Mouse (Mus musculus) limb, embryonic 12.5 days (tissue): ENCODE measurements around the gene Trim14. TPM values are rescaled to one million over a fixed set of nuclear protein-coding genes. Genes with fewer than 3 reads are reported as not detected.

Source experiments
- ATAC-seq: fragments of 200-750 bp; cut with Nextera tagmentation; 2 replicates; pipeline ENCODE4 v1.8.0; 2017; ENCODE audit warnings: low read depth, moderate TSS enrichment; ENCODE audit not compliant: insufficient number of reproducible peaks, insufficient read depth, low FRiP score, low TSS enrichment
- H3K27ac ChIP-seq: fragments of 300-500 bp; sonication (generic); 2 replicates; pipeline ENCODE4 v1.5.1; 2016; ENCODE audit warnings: mild to moderate bottlenecking, moderate library complexity
- H3K27me3 ChIP-seq: fragments of 300-500 bp; sonication (generic); 2 replicates; pipeline ENCODE4 v1.6.1; 2016; ENCODE audit warnings: mild to moderate bottlenecking, moderate library complexity
- H3K36me3 ChIP-seq: fragments of 300-500 bp; sonication (generic); 2 replicates; pipeline ENCODE4 v1.6.1; 2016; ENCODE audit warnings: mild to moderate bottlenecking, moderate library complexity
- H3K4me1 ChIP-seq: fragments of 300-500 bp; sonication (generic); replicated peaks from 2 replicates; pipeline ENCODE4 v1.6.1; 2016
- H3K4me2 ChIP-seq: fragments of 300-500 bp; sonication (generic); 2 replicates; pipeline ENCODE4 v1.6.1; 2016; ENCODE audit warnings: mild to moderate bottlenecking, moderate library complexity
- H3K4me3 ChIP-seq: fragments of 300-500 bp; sonication (generic); replicated peaks from 2 replicates; pipeline ENCODE4 v1.5.1; 2016; ENCODE audit warnings: mild to moderate bottlenecking
- H3K9ac ChIP-seq: fragments of 300-500 bp; sonication (generic); replicated peaks from 2 replicates; pipeline ENCODE4 v1.6.1; 2016; ENCODE audit warnings: mild to moderate bottlenecking, moderate library complexity
- H3K9me3 ChIP-seq: fragments of 300-500 bp; sonication (generic); 2 replicates; pipeline ENCODE4 v1.6.1; 2016; ENCODE audit warnings: mild to moderate bottlenecking, moderate library complexity
- WGBS: fragments of 180-500 bp; shearing (Covaris S2); methylation state at CpG from one replicate; pipeline ENCODE4 v1.1.7; 2016; 5-methylcytosine and 5-hydroxymethylcytosine counted together
- polyA plus RNA-seq: library from polyadenylated mRNA; unstranded; fragments of >200 nt; fragmentation: Nextera tagmentation; extraction: Ambion mirVana; gene quantifications from 2 replicates; pipeline ENCODE4 v1.2.1, GENCODE M21; 2016

Trim14 gene
- polyA plus RNA-seq, 1 experiment from 2014 or later: 0.43 TPM

DNA sequence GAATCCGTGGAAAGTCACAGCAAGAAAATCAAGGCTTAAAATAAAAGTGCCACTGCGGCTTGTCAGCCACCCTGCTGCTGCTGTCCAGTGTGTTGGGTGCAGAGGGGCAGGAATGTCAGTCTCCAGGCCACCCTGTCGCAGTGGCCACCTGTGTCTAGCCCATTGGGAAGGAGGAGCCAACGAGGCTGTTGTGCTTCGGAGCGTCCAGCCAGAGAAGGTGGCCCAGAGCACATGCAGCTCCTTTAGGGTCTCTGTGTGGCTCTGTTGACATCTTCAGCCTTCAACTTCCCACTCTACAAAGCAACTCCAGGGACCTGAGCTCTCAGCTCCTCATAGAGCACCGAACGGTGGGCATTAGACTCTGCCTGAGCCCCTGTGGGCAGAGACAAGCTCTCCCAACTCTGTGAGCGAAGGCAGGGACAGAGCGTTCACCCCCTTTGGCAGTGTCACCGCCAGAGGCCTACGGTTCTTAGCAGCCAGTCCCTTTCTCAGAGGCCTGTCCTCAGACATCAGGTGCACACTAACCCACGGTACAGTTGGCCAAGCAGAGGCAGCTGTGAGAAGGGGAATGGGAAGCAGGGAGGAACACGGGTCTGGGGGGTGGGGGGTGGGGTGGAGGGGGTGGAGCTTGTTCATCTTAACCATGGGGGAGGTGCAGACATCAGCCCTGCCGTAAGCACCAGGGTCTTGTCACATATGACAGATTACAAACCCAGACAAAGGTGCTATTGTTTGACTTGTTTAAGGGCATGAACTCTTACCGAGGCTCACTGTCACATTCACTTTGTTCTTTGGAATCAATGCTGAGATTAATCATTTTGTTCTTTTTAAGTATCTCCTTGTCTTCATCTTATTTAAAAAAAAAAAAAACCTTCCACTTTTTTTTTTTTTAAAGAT is 33.1 kb downstream of the Trim14 start:
- no peak for ATAC-seq
- Histone ChIP-seq H3K4me3 (no peak overlapping the region), H3K36me3 (peaks cover 58% of the 10 kb centered on the region), H3K27me3 (peaks cover 23% of the 10 kb centered on the region), H3K4me2 (no peak overlapping the region), H3K9me3 (no peaks in the 10 kb centered on the region), H3K27ac (no peak overlapping the region), H3K4me1 (peaks cover 7% of the 10 kb centered on the region; the same call in 1 of the 2 replicates), H3K9ac (no peak overlapping the region)
- WGBS: 79% methylated on average over 16 of the region's 16 CpGs

- H3K4me1 ChIP-seq: no peaks in the 10 kb centered on the region
- H3K9ac ChIP-seq: no peak overlapping the region
- ATAC-seq: no peak
- H3K27ac ChIP-seq: no peak overlapping the region
- H3K36me3 ChIP-seq: peaks cover 78% of the 10 kb centered on the region
- H3K4me3 ChIP-seq: no peak overlapping the region
- WGBS: 17% methylated on average over 4 of the region's 4 CpGs
- no peaks in the 10 kb centered on the region for H3K27me3 ChIP-seq
- no peaks in the 10 kb centered on the region for H3K9me3 ChIP-seq
- H3K4me2 ChIP-seq: no peak overlapping the region
These were observed 37.0 kb downstream of the Trim14 start for GRCm38 (mm10) chr4:46498976-46499375.

- no peak for ATAC-seq
- Histone ChIP-seq H3K9me3 (no peaks in the 10 kb centered on the region), H3K4me2 (no peak overlapping the region), H3K4me1 (no peaks in the 10 kb centered on the region), H3K27me3 (no peaks in the 10 kb centered on the region), H3K36me3 (peaks cover 79% of the 10 kb centered on the region), H3K4me3 (no peak overlapping the region), H3K27ac (no peak overlapping the region), H3K9ac (no peak overlapping the region)
- 75% methylated on average over 3 of the region's 3 CpGs for WGBS
These were observed 37.4 kb downstream of the Trim14 start for GRCm38 (mm10) chr4:46498511-46498910.

DNA sequence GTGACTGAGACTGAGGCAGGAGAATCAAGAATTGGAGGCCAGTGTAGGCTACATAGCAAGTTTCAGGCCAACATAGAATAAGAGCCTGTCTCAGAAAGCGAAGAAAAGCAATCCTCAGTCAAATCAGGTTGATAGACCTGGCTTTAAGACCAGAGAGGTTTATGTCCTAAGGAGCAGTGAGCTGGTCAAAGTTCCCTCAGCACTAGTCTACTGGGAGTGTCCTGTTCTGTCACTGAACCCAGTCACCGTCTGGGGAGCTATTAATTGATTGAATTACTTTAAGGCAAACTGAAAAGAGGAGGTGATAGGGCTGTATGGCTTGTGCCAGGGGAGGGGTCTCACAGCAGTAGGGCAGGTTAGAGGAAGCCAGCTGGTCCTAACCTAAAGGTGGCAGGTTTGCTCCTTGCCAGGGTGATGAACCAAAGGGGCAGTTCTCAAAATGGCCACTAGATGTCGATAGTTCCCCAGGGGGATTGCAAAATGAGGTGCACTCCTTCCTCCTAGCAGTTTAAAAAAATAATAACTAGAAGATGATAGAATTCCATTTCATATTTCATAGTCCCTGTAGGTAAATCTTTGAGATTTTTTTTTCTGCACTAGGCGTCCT is 38.6 kb downstream of the Trim14 start:
- WGBS: 46% methylated on average over 4 of the region's 4 CpGs

GRCm38 (mm10) chr4:46495543-46495942 is 40.4 kb downstream of the Trim14 start:
- H3K4me2 ChIP-seq: no peak overlapping the region
- no peak overlapping the region for H3K27ac ChIP-seq
- no peak for ATAC-seq
- WGBS: 82% methylated on average over 12 of the region's 12 CpGs
- H3K27me3 ChIP-seq: no peaks in the 10 kb centered on the region
- H3K36me3 ChIP-seq: peaks cover 66% of the 10 kb centered on the region
- no peak overlapping the region for H3K9ac ChIP-seq
- no peak overlapping the region for H3K4me3 ChIP-seq
- H3K4me1 ChIP-seq: 0 out of 2 replicates have a peak, but pooled peaks cover 6% of the 10 kb centered on the region
- H3K9me3 ChIP-seq: no peaks in the 10 kb centered on the region

More for the DNA sequence above, 38.6 kb downstream of the Trim14 start:
- H3K9ac ChIP-seq: no peak overlapping the region
- no peak overlapping the region for H3K4me2 ChIP-seq
- H3K27me3 ChIP-seq: no peaks in the 10 kb centered on the region
- 0 out of 2 replicates have a peak, but pooled peaks have one; percentile 24 for ATAC-seq
- no peak overlapping the region for H3K4me3 ChIP-seq
- no peak overlapping the region for H3K27ac ChIP-seq
- no peaks in the 10 kb centered on the region for H3K4me1 ChIP-seq
- H3K9me3 ChIP-seq: no peaks in the 10 kb centered on the region
- peaks cover 80% of the 10 kb centered on the region for H3K36me3 ChIP-seq

GRCm38 (mm10) chr4:46493071-46493470 is 42.9 kb downstream of the Trim14 start:
- Histone ChIP-seq H3K4me1 (peaks cover 16% of the 10 kb centered on the region; the same call in 1 of the 2 replicates), H3K36me3 (peaks cover 49% of the 10 kb centered on the region), H3K9me3 (no peaks in the 10 kb centered on the region), H3K27me3 (no peaks in the 10 kb centered on the region), H3K4me3 (no peak overlapping the region), H3K27ac (no peak overlapping the region), H3K4me2 (no peak overlapping the region), H3K9ac (no peak overlapping the region)
- ATAC-seq: no peak
- 92% methylated on average over 6 of the region's 6 CpGs for WGBS

DNA sequence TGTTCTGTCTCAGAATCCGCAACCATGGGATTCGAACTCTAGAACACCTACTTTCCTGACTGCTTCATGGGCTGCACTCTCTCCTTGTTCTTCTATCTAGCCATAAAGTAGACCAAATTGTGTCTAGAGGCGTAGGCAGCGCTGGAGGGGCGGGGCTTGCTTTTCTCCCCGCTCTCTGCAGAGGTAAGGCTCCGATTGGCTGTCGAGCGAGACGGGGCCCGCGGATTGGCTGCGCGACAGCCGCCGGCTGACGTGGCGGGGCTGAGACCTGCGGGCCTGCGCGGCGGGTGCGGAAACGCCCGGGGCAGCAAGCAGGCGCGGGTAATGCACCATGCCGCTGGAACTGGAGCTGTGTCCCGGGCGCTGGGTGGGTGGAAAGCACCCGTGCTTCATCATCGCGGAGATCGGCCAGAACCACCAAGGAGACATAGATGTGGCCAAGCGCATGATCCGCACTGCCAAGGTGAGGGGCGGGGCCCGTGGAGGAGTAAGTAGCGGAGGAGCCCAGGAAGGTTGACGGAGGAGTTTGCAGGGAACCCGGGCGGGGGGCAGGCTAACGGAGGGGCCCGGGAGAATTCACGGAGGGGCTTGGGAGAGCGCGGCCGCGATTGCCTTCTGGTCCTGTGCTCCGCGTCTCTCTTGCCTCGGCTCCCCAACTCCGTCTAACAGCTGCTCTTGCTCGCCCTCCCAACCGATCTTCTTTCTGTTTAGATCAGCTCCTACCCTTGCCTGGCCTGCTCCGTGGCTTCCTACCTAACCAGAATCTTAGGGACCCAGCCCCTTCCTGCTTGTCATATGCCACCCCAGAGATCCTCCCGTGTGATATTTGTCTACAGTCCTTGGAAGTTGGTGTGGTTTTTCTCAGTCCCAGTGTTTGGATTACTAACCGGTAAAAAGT is 46.7 kb downstream of the Trim14 start, which contains the start of gene Nans:
Gene Nans, plus strand, starts transcription at position 221 of the 898 bp plus-strand sequence.
- peak; percentile 98 for ATAC-seq
- Histone ChIP-seq H3K27me3 (no peaks in the 10 kb centered on the region), H3K4me1 (peaks cover 16% of the 10 kb centered on the region; the same call in 1 of the 2 replicates), H3K27ac (peak within 1 kb of the TSS; percentile 78), H3K36me3 (peaks cover 23% of the 10 kb centered on the region), H3K9ac (peak within 1 kb of the TSS; percentile 79), H3K4me3 (peak within 1 kb of the TSS; percentile 76), H3K4me2 (peak within 1 kb of the TSS; percentile 68), H3K9me3 (no peaks in the 10 kb centered on the region)
- WGBS: under 1% methylated on average over 58 of the region's 58 CpGs

- no peak for ATAC-seq
- H3K4me3 ChIP-seq: no peak overlapping the region
- peaks cover 16% of the 10 kb centered on the region; the same call in 1 of the 2 replicates for H3K4me1 ChIP-seq
- no peaks in the 10 kb centered on the region for H3K9me3 ChIP-seq
- 94% methylated on average over 5 of the region's 5 CpGs for WGBS
- H3K9ac ChIP-seq: no peak overlapping the region
- H3K27me3 ChIP-seq: no peaks in the 10 kb centered on the region
- H3K27ac ChIP-seq: no peak overlapping the region
- H3K36me3 ChIP-seq: peaks cover 4% of the 10 kb centered on the region; the same call in 1 of the 2 replicates
- no peak overlapping the region for H3K4me2 ChIP-seq
These were observed 48.6 kb downstream of the Trim14 start for GRCm38 (mm10) chr4:46487348-46487747.

DNA sequence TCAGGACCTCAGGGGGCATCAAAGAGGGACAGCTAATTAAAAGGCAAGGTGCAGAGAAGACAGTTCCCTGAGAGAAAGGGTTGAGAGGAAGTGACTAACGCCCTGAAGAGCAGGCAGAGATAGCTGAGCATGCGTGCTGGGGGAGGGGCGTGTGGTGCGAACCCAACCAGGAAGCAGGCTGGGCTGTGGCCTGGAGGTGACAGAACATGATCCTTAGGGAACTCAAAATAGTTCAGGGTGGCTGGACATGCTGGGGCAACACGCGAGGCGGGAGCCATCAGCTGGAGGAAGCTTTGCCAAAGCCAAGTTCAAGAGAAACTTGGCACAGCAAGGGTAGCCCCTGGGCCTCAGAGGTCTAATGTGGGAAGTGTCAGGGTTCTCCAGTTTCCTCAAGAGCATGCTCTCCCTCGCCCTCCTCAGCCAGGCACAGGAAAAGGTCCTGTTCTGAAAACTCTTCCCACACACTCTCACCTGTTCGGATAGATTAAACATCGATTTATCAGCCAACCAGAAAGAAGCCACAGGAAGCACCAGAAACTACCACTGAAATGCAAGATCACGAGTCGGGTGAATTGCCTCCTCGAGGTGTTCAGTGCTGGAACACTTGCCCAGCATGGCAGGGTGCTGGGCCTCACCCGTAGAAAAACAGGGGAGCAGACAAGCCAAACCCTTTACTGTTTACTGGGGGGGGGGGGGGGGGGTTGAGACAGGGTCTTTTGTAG is 50.1 kb downstream of the Trim14 start:
- no peak overlapping the region for H3K9ac ChIP-seq
- no peak overlapping the region for H3K4me2 ChIP-seq
- ATAC-seq: no peak
- H3K4me1 ChIP-seq: peaks cover 12% of the 10 kb centered on the region; the same call in 1 of the 2 replicates
- H3K27me3 ChIP-seq: no peaks in the 10 kb centered on the region
- H3K9me3 ChIP-seq: no peaks in the 10 kb centered on the region
- no peaks in the 10 kb centered on the region for H3K36me3 ChIP-seq
- 46% methylated on average over 14 of the region's 14 CpGs for WGBS
- H3K4me3 ChIP-seq: no peak overlapping the region
- no peak overlapping the region for H3K27ac ChIP-seq

- WGBS: 100% methylated on average over 2 of the region's 2 CpGs
- H3K36me3 ChIP-seq: peaks cover 45% of the 10 kb centered on the region
These were observed 56.9 kb downstream of the Trim14 start for GRCm38 (mm10) chr4:46479081-46479480.

More at GRCm38 (mm10) chr4:46479081-46479480, 56.9 kb downstream of the Trim14 start:
- Histone ChIP-seq H3K4me3 (no peak overlapping the region), H3K9me3 (no peaks in the 10 kb centered on the region), H3K27me3 (no peaks in the 10 kb centered on the region), H3K4me2 (no peak overlapping the region), H3K27ac (no peak overlapping the region), H3K9ac (no peak overlapping the region), H3K4me1 (no peaks in the 10 kb centered on the region)
- ATAC-seq: no peak
